Mouse (Mus musculus): ENCODE results near the gene Olfr465-ps1.

DNA sequence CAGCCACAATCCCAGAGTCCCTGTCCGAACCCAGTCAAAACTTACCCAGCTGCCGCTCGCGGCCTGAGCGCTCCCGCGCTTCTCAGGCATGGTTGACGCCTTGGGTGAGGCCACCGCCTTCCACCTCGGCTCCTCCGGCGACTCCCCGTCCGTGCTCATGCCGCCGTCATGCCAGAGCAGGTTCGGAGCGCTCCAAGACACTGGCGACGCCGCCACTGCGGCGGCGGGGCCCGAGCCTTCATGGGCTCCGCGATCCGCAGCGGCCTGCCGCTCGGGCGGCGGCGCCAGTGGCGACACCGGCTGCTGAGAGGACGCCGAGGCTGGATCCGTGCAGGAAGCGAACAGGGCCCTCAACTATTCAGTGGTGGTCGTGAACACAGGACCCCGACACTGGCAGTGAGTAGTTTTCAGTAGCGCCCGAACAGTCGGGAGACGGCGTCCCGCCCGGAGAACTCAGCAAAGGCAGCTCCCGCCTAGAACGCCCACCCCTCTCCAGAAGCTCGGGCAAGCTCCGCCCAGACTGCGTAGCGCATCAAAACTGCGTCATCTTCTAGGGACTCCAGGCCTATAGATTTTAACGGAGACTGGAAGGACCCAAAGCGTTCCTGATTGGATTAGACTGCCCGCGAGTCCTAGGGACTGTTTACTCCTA, 25.3 kb upstream of the Olfr465-ps1 start, which contains the start of gene Mfsd14b:
- TF ChIP-seq CTCF (conservative IDR thresholded peaks at IDR 0.05 in 1 of 2, IDR thresholded peaks at IDR 0.05 in 1 of 2; ENCODE audit: low read depth in 2 of 2, low read length in 2 of 2): no peak
- no peak for TF ChIP-seq EP300 (IDR thresholded peaks at IDR 0.05; ENCODE audit: low read length)
- peak; percentile 70 for TF ChIP-seq TCF12 (IDR thresholded peaks at IDR 0.05; ENCODE audit: low read depth, low read length)
- TF ChIP-seq POLR2A (IDR thresholded peaks at IDR 0.05; ENCODE audit: low read depth, low read length): peak; percentile 69
- TF ChIP-seq MAX (IDR thresholded peaks at IDR 0.05; ENCODE audit: low read length): peak; percentile 68
- no peak for TF ChIP-seq CHD2 (IDR thresholded peaks at IDR 0.05; ENCODE audit: low read length)
- TF ChIP-seq BHLHE40 (IDR thresholded peaks at IDR 0.05; ENCODE audit: low read depth, low read length): no peak
- TF ChIP-seq MYC (IDR thresholded peaks at IDR 0.05; ENCODE audit: low read depth, low read length): 0 out of 2 replicates have a peak, but pooled peaks have one; percentile 28
- TF ChIP-seq CHD1 (IDR thresholded peaks at IDR 0.05; ENCODE audit: low read depth, low read length): no peak

Measured in CH12.LX (cell line).